Mouse (Mus musculus) cerebellum, adult 9-10 months (tissue): ENCODE results near the gene Gsg1l.

ENCODE experiments used
- DNase-seq: peaks from one replicate; pipeline ENCODE4 v3.0.0; 2022

Gene Gsg1l

GRCm38 (mm10) chr7:126080949-126081654, 1.1 kb downstream of the Gsg1l start:
- no peak for DNase-seq

DNA sequence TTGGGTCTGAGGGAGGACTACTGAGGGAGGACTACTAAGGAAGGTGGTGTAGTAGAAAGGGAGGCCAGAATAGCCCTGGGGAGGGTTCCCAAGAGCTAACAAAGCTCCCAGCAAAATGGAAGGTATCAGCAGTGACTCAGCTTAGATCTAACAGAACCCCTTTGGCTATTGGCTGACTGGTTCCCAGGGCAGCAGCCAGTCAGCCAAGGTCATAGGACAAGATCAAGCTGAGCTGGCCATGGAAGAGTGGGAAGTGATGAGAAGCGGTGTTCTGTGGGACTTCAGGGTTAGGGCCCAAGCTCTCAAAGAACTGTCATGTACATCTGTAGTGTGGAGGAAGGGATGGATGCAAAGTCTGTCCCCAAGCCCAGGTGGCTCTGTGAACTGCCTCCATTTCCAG, 5.3 kb downstream of the Gsg1l start:
- no peak for DNase-seq

- no peak for DNase-seq
Measured at GRCm38 (mm10) chr7:126075058-126075457, 7.2 kb downstream of the Gsg1l start.

GRCm38 (mm10) chr7:126070321-126070720, 11.9 kb downstream of the Gsg1l start:
- no peak for DNase-seq

DNA sequence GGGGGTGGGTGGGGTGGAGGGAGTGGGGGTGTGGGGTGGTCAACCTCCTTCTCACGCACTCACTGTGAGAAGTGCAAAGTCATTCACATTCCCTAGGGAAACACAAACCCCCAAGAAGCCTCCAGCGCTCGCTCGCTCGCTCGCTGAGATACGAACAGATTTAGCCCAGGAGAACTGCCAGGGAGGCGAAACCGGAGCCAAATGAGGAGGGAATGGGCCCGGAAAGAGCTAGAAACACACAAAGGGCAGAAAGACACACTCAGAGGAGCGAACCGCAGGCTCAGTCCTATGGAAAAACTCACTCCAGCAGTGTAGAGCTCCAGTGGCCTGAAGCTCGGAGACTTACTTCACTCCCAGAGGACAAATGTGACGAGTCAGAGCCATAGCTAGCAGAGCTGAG, 15.4 kb downstream of the Gsg1l start:
- DNase-seq = peak; percentile 64

DNA sequence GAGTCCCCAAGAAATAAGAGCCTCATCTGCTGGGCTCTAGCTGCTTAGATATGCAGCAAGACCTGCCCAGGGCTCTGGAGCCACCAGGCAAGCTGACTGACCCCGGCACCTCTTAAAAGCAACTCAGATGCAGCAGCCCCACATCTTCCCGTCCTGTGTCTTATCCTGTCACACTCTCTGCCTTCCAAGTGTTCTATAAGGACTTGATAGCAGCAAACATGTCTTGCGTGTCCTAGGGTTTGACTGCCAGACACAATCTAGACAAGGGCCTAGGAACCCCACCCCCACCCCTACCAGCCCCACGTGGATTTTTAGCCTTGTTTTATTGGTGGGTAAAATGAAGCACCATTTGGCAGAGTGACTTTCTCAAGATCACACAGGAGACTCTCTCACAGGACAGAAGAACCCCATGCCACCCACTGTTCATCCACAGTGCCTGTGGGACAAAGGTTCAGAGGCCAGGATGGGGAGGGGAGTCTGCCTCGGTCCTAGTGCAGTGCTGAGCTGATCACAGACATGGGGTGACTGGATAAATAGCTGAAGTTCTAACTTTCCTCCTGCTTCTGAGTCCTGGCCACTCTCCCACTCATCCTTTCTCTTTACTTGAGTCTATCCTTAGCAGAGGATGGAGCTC, 16.9 kb downstream of the Gsg1l start:
- DNase-seq = no peak

DNA sequence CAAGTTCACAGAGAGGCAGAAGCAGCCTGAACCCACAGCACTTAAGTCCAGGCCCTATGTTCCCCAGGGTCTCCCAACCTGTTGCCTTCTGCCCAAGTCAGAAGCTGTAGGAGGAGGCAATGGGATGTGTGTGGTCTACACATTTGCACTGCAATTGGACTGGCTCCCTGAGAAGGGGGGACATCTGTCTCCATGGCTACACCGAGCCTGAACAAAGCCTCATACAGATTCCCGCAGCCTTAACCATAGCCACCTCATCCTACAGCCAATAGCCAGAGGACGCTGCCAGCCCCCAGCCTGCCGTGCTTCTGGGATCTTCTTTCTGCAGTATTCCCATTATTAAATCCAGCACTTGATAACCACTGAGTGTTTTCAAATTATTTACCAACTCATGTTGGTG, 20.0 kb downstream of the Gsg1l start:
- DNase-seq = no peak

- DNase-seq = no peak
Measured at GRCm38 (mm10) chr7:126058918-126059317, 23.3 kb downstream of the Gsg1l start.

- DNase-seq = no peak
Measured at GRCm38 (mm10) chr7:126057332-126057914, 24.8 kb downstream of the Gsg1l start.

DNA sequence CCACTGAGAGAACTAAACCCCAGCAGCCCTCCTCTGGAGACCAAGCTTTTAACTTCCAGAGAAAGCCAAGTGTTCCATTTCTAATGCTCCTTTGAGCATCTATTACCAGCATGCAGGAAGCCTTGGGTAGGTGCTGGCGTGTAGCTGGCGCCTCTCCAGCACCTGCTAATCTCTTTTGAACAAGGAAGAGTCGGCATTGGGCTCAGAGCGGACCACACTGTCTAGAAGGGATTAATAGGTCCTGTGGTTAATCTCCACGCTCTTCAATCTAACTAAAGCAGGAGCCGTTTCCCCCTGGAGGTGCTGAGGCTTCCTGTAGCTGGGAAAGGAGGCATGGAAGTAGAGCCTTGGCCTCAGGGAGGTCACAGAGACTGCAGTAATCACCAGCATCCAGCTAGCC, 27.6 kb downstream of the Gsg1l start:
- DNase-seq = no peak

DNA sequence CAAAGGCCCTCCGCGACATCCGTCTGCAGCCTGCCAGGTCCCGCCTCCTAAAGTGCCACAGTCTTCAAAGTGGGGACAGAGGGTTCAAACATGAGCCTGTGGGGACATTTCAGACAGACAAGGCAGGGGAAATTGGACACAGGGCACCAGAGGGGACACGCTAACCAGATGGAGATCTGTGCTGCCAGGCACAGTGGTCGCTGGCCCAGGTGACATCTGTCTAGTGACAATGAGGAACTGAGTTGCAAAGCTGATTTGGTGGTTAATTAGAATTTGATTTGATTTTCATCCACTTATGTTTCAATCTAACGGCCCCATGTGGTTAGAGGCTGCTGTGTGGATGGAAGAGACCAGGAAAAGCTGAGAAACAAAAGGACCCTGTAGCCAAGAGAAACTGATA, 28.6 kb downstream of the Gsg1l start:
- no peak for DNase-seq

DNA sequence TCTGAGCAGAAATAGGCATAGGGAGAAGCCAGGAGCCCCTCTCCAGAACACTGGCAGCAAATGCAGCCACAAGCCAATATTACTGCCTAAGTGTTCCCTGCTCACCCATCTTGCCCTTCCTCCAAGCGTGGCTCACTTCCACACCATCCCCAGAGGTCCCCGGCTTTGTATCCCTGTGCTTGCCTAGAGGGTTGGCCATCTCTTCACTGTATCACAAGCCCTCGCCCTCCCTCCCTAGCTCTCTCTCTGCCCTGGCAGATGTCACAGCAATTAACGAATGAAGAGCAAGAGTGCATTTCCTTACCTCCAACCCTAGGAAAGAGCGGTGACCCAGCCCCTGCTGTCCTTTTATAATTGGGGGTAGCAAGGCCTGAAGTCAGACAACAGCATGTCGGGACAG, 30.3 kb downstream of the Gsg1l start:
- DNase-seq = no peak

DNA sequence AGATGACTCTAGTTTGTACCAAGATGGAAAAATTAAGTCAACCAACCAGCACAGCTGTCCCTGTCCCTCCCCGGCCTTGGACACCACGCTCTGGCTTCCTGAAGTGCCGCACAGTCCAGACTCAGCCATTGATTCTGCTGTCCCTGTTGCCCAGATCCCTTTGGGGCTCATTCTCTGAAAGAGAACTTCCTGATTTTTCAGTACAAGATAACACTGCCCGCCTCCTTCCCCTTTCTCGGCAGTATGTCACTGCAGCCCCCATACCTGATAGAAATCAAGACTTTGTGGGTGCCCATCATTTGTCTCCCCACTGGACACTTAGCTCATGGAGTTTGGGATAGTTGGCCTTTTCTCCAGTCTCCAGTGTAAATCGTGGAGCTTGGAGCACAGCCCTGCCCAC, 37.1 kb downstream of the Gsg1l start:
- DNase-seq = no peak

- DNase-seq = no peak
Measured at GRCm38 (mm10) chr7:126042306-126042705, 39.9 kb downstream of the Gsg1l start.

- DNase-seq = peak; percentile 81
Measured at GRCm38 (mm10) chr7:126040794-126041526, 41.3 kb downstream of the Gsg1l start.

- no peak for DNase-seq
Measured at GRCm38 (mm10) chr7:126039847-126040246, 42.4 kb downstream of the Gsg1l start.

GRCm38 (mm10) chr7:126039247-126039835, 42.9 kb downstream of the Gsg1l start:
- DNase-seq = no peak

- no peak for DNase-seq
Measured at GRCm38 (mm10) chr7:126038366-126039246, 43.6 kb downstream of the Gsg1l start.

- DNase-seq = no peak
Measured at GRCm38 (mm10) chr7:126035332-126035731, 46.9 kb downstream of the Gsg1l start.

DNA sequence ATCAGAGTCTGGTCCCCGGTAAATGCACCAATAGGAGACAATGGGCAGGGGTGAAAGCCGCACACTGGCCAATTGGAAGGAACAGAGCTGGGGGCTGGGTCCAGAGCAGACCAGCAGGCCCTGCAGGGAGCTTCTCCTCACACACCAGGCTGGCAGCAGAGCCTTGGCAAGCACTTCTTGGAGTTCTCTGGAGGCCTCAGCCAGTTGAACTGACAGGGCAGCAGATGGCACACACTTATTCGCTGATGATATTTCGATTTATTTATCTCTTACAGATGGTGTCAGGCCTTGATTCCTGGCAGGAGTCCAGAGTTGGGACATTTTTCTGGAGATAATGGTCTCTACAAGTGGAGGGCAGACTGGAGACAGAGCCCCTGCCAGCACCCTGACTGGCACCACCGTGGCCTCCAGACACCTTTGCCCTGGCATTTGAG, 49.4 kb downstream of the Gsg1l start:
- peak; percentile 97 for DNase-seq

DNA sequence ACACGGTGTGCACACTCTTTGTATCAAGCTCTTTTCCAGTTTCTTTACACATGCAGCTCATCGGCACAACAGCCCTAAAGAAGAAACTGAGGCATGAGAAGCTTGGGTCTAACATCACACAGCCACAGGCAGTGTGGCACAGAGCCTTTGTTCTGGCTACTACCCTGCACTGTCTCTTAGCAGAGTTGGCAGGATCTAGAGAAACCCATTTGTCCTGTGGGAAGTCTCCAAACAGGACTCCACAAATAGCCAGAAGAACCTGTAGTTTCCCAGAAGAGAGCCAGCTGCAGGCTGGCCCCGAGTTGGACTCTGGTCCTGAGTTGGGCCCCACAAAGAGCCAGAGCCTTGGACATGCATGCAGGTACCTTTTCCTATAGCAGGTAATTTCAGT, 49.9 kb downstream of the Gsg1l start:
- no peak for DNase-seq
